Mouse (Mus musculus): Measurements from ENCODE around the gene Mpped1.

DNA sequence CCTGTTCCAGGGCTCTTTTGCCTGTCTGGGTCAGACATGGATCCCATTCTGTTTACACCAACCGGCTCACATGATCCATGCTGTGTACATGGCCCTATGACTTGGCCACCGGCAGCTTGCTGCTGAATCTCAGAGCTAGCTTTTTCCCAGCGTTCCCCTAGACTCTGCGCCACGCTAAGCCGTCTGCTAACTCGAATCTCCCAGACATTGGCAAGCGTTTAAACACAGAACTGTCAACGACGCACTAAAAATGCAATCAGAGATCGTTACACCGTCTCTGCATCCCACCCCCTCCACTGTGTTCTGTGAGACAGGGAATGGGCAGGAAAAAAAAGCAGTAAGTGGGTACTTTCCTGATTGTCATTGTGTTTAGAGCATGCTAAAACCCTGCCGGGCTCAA, 50.0 kb downstream of the Mpped1 start:
- TF ChIP-seq CTCF (IDR thresholded peaks at IDR 0.05; ENCODE audit: control insufficient read depth, insufficient read depth, insufficient read length) (no peak), USF1 (IDR thresholded peaks at IDR 0.05; ENCODE audit: low read depth) (no peak), MYOG (IDR thresholded peaks at IDR 0.05; ENCODE audit: control insufficient read depth, extremely low read depth, insufficient read length) (no peak), MYOD1 (IDR thresholded peaks at IDR 0.05; ENCODE audit: control insufficient read depth, insufficient read length, low read depth) (no peak), CEBPB (IDR thresholded peaks at IDR 0.05; ENCODE audit: low read depth) (no peak), MAX (IDR thresholded peaks at IDR 0.05) (no peak)
